Mouse (Mus musculus): ENCODE results near the gene Camk2d.

DNA sequence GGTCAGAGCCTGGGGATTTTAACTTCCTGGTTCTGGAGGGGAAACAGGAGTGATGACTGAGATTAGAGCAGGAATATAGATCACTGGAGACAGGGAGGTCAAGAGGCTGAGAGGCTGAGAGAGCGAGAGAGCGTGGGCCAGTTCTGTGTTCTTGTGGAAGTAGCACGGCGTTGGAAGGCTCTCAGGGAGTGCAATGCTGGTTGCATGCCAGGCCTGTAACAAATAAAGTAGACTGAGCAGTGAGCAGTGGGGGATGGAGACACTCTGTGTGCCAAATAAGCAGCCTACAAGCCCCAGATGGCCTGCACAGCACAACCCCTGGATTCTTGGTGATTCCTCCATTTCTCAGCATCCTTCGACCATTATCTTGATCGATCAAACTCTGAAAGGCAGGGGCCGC is 71.3 kb downstream of the Camk2d start:
- no peak for TF ChIP-seq EP300 (optimal IDR thresholded peaks at IDR 0.05)
- TF ChIP-seq CTCF (IDR thresholded peaks at IDR 0.05; ENCODE audit: low read depth): no peak

All from stomach, postnatal 0 days (tissue).